Mouse (Mus musculus): ENCODE data around the gene Spp2. TPM values are rescaled to one million over a fixed set of nuclear protein-coding genes. Genes with fewer than 3 reads are reported as not detected.

Spp2 gene
- total and polyA plus RNA-seq, 3 experiments, result not detected

GRCm38 (mm10) chr1:88378446-88378845 is 28.3 kb upstream of the Spp2 start:
- Histone ChIP-seq H3K27ac (no peak overlapping the region), H3K4me3 (no peak overlapping the region), H3K4me1 (ENCODE audit: control insufficient read depth, insufficient read depth, low read length) (no peaks in the 10 kb centered on the region), H3K27me3 (ENCODE audit: control insufficient read depth, insufficient read depth, low read length) (no peaks in the 10 kb centered on the region), H3K79me2 (replicated peaks; ENCODE audit: control insufficient read depth, insufficient read depth, low read length) (no peaks in the 10 kb centered on the region), H3K36me3 (ENCODE audit: control insufficient read depth, insufficient read depth, low read length) (no peaks in the 10 kb centered on the region), H3K9ac (ENCODE audit: low read depth, low read length) (no peak overlapping the region)
- DNase-seq, result no peak
- intact Hi-C loops (cut with DNase I), result no loop called here
- WGBS, result 79% methylated on average over 1 of the region's 1 CpGs
- no peak for TF ChIP-seq EP300 (IDR thresholded peaks at IDR 0.05; ENCODE audit: insufficient read depth, low read depth, low read length)
- TF ChIP-seq POLR2A (IDR thresholded peaks at IDR 0.05; ENCODE audit: insufficient read depth, low read depth, low read length), result no peak
- TF ChIP-seq CTCF (IDR thresholded peaks at IDR 0.05), result no peak

- Histone ChIP-seq H3K4me1 (ENCODE audit: control insufficient read depth, insufficient read depth, low read length) (no peaks in the 10 kb centered on the region), H3K36me3 (ENCODE audit: control insufficient read depth, insufficient read depth, low read length) (no peaks in the 10 kb centered on the region), H3K9ac (ENCODE audit: low read depth, low read length) (no peak overlapping the region), H3K79me2 (replicated peaks; ENCODE audit: control insufficient read depth, insufficient read depth, low read length) (no peaks in the 10 kb centered on the region), H3K27me3 (ENCODE audit: control insufficient read depth, insufficient read depth, low read length) (no peaks in the 10 kb centered on the region), H3K4me3 (no peak overlapping the region), H3K27ac (no peak overlapping the region)
- no peak for DNase-seq
- WGBS, result 65% methylated on average over 4 of the region's 4 CpGs
- TF ChIP-seq CTCF (IDR thresholded peaks at IDR 0.05), result no peak
- no peak for TF ChIP-seq EP300 (IDR thresholded peaks at IDR 0.05; ENCODE audit: insufficient read depth, low read depth, low read length)
- intact Hi-C loops (cut with DNase I), result no loop called here
Observed at GRCm38 (mm10) chr1:88391632-88392031, 15.1 kb upstream of the Spp2 start.

GRCm38 (mm10) chr1:88393321-88393720 is 13.4 kb upstream of the Spp2 start:
- H3K79me2 ChIP-seq (replicated peaks; ENCODE audit: control insufficient read depth, insufficient read depth, low read length), result no peaks in the 10 kb centered on the region
- DNase-seq, result no peak
- H3K9ac ChIP-seq (ENCODE audit: low read depth, low read length), result no peak overlapping the region
- TF ChIP-seq EP300 (IDR thresholded peaks at IDR 0.05; ENCODE audit: insufficient read depth, low read depth, low read length) (no peak), POLR2A (IDR thresholded peaks at IDR 0.05; ENCODE audit: insufficient read depth, low read depth, low read length) (no peak), CTCF (IDR thresholded peaks at IDR 0.05) (no peak)
- H3K4me1 ChIP-seq (ENCODE audit: control insufficient read depth, insufficient read depth, low read length), result no peaks in the 10 kb centered on the region
- H3K36me3 ChIP-seq (ENCODE audit: control insufficient read depth, insufficient read depth, low read length), result no peaks in the 10 kb centered on the region
- no peak overlapping the region for H3K27ac ChIP-seq
- intact Hi-C loops (cut with DNase I), result no loop called here
- 85% methylated on average over 5 of the region's 5 CpGs for WGBS
- no peaks in the 10 kb centered on the region for H3K27me3 ChIP-seq (ENCODE audit: control insufficient read depth, insufficient read depth, low read length)
- H3K4me3 ChIP-seq, result no peak overlapping the region

- no peak overlapping the region for H3K4me3 ChIP-seq
- no peaks in the 10 kb centered on the region for H3K27me3 ChIP-seq (ENCODE audit: control insufficient read depth, insufficient read depth, low read length)
- no peak overlapping the region for H3K27ac ChIP-seq
- H3K36me3 ChIP-seq (ENCODE audit: control insufficient read depth, insufficient read depth, low read length), result no peaks in the 10 kb centered on the region
- no peak overlapping the region for H3K9ac ChIP-seq (ENCODE audit: low read depth, low read length)
- TF ChIP-seq CTCF (IDR thresholded peaks at IDR 0.05) (no peak), EP300 (IDR thresholded peaks at IDR 0.05; ENCODE audit: insufficient read depth, low read depth, low read length) (no peak), POLR2A (IDR thresholded peaks at IDR 0.05; ENCODE audit: insufficient read depth, low read depth, low read length) (no peak)
- no peaks in the 10 kb centered on the region for H3K4me1 ChIP-seq (ENCODE audit: control insufficient read depth, insufficient read depth, low read length)
- H3K79me2 ChIP-seq (replicated peaks; ENCODE audit: control insufficient read depth, insufficient read depth, low read length), result no peaks in the 10 kb centered on the region
- WGBS, result 56% methylated on average over 3 of the region's 3 CpGs
- intact Hi-C loops (cut with DNase I), result no loop called here
- DNase-seq, result no peak
Observed at GRCm38 (mm10) chr1:88403378-88403777, 3.4 kb upstream of the Spp2 start.

GRCm38 (mm10) chr1:88406078-88406806 is 519 bp upstream of the Spp2 start:
- no peaks in the 10 kb centered on the region for H3K27me3 ChIP-seq (ENCODE audit: control insufficient read depth, insufficient read depth, low read length)
- 70% methylated on average over 12 of the region's 12 CpGs for WGBS

GRCm38 (mm10) chr1:88408340-88408739 is 1.6 kb downstream of the Spp2 start:
- Histone ChIP-seq H3K4me3 (no peak overlapping the region), H3K79me2 (replicated peaks; ENCODE audit: control insufficient read depth, insufficient read depth, low read length) (no peaks in the 10 kb centered on the region), H3K36me3 (ENCODE audit: control insufficient read depth, insufficient read depth, low read length) (no peaks in the 10 kb centered on the region), H3K27ac (no peak overlapping the region), H3K4me1 (ENCODE audit: control insufficient read depth, insufficient read depth, low read length) (no peaks in the 10 kb centered on the region), H3K27me3 (ENCODE audit: control insufficient read depth, insufficient read depth, low read length) (no peaks in the 10 kb centered on the region), H3K9ac (ENCODE audit: low read depth, low read length) (no peak overlapping the region)
- 87% methylated on average over 4 of the region's 4 CpGs for WGBS
- intact Hi-C loops (cut with DNase I), result no loop called here
- DNase-seq, result no peak
- TF ChIP-seq CTCF (IDR thresholded peaks at IDR 0.05) (no peak), POLR2A (IDR thresholded peaks at IDR 0.05; ENCODE audit: insufficient read depth, low read depth, low read length) (no peak), EP300 (IDR thresholded peaks at IDR 0.05; ENCODE audit: insufficient read depth, low read depth, low read length) (no peak)

More at GRCm38 (mm10) chr1:88406078-88406806, 519 bp upstream of the Spp2 start:
- Histone ChIP-seq H3K27ac (no peak overlapping the region), H3K9ac (ENCODE audit: low read depth, low read length) (no peak overlapping the region), H3K36me3 (ENCODE audit: control insufficient read depth, insufficient read depth, low read length) (no peaks in the 10 kb centered on the region), H3K4me3 (no peak overlapping the region), H3K79me2 (replicated peaks; ENCODE audit: control insufficient read depth, insufficient read depth, low read length) (no peaks in the 10 kb centered on the region), H3K4me1 (ENCODE audit: control insufficient read depth, insufficient read depth, low read length) (no peaks in the 10 kb centered on the region)
- intact Hi-C loops (cut with DNase I), result no loop called here
- no peak for DNase-seq
- TF ChIP-seq CTCF (IDR thresholded peaks at IDR 0.05) (no peak), POLR2A (IDR thresholded peaks at IDR 0.05; ENCODE audit: insufficient read depth, low read depth, low read length) (no peak), EP300 (IDR thresholded peaks at IDR 0.05; ENCODE audit: insufficient read depth, low read depth, low read length) (no peak)

Data from heart, adult 2 months (tissue).